ENCODE assay signal across 38 mouse cellular contexts in genomic region chr10:77560090-77560489, GRCm38 (mm10). TPM values are rescaled to one million over a fixed set of nuclear protein-coding genes. Genes with fewer than 3 reads are reported as not detected.
"Had no signal": no experiment of that assay in that cellular context is flagged by ENCODE, and none has a peak within 500 bp of the region (broad histone marks: within the 10 kb centered on the region; RNA-seq: fewer than 3 reads in every experiment).

No protein-coding gene starts in this region.

- H3K36me3 ChIP-seq: heart, embryonic 10.5 days; heart, embryonic 12.5 days; heart, embryonic 13.5 days; heart, embryonic 15.5 days; hindbrain, embryonic 10.5 days; hindbrain, embryonic 12.5 days; hindbrain, embryonic 13.5 days; hindbrain, embryonic 15.5 days; intestine, embryonic 15.5 days; kidney, embryonic 15.5 days had no signal

- ATAC-seq: hindbrain, embryonic 16.5 days; inflammation-experienced regulatory T-cells, adult 6 months; intestine, embryonic 15.5 days; intestine, embryonic 16.5 days; intestine, postnatal 0 days had no signal

- H3K4me3 ChIP-seq: heart, embryonic 10.5 days; heart, embryonic 12.5 days; heart, embryonic 13.5 days; heart, embryonic 15.5 days; hindbrain, embryonic 10.5 days; hindbrain, embryonic 12.5 days; hindbrain, embryonic 13.5 days; hindbrain, embryonic 15.5 days; intestine, embryonic 15.5 days; kidney, embryonic 15.5 days; layer of hippocampus, adult 2 months had no signal

- H3K9me3 ChIP-seq: heart, embryonic 10.5 days; heart, embryonic 12.5 days; heart, embryonic 13.5 days; heart, embryonic 15.5 days; hindbrain, embryonic 10.5 days; hindbrain, embryonic 12.5 days; hindbrain, embryonic 13.5 days; hindbrain, embryonic 15.5 days; intestine, embryonic 15.5 days; kidney, embryonic 15.5 days had no signal

- DNase-seq: heart, postnatal 10 days; heart, postnatal 14 days; heart, postnatal 36 days; heart, postnatal 4 days; kidney, adult 11 months; kidney, adult 18-20 months; kidney, adult 2 months; kidney, adult 8-10 months; kidney, adult 9 months; kidney, postnatal 10 days; kidney, postnatal 14 days; kidney, postnatal 25 days; kidney, postnatal 36 days; kidney, postnatal 4 days; layer of hippocampus, adult 9-11 months; layer of hippocampus, postnatal 36 days had no signal

- H3K4me1 ChIP-seq: heart, embryonic 13.5 days; heart, embryonic 15.5 days; hindbrain, embryonic 10.5 days; hindbrain, embryonic 12.5 days; hindbrain, embryonic 13.5 days; hindbrain, embryonic 15.5 days; intestine, embryonic 15.5 days; kidney, embryonic 15.5 days had no signal

- H3K4me2 ChIP-seq: heart, embryonic 11.5 days; heart, embryonic 12.5 days; heart, embryonic 13.5 days; heart, embryonic 15.5 days; hindbrain, embryonic 12.5 days; hindbrain, embryonic 13.5 days; hindbrain, embryonic 14.5 days; hindbrain, embryonic 15.5 days; intestine, embryonic 15.5 days; kidney, embryonic 15.5 days had no signal

- H3K27ac ChIP-seq: heart, embryonic 10.5 days; heart, embryonic 13.5 days; heart, embryonic 15.5 days; hindbrain, embryonic 10.5 days; hindbrain, embryonic 12.5 days; hindbrain, embryonic 13.5 days; hindbrain, embryonic 14.5 days; hindbrain, embryonic 15.5 days; intestine, embryonic 15.5 days; kidney, embryonic 15.5 days; kidney, postnatal 0 days; layer of hippocampus, adult 2 months had no signal

- H3K9ac ChIP-seq: heart, embryonic 12.5 days; heart, embryonic 13.5 days; heart, embryonic 15.5 days; hindbrain, embryonic 12.5 days; hindbrain, embryonic 13.5 days; hindbrain, embryonic 14.5 days; hindbrain, embryonic 15.5 days; intestine, embryonic 15.5 days; kidney, embryonic 15.5 days had no signal

- H3K27me3 ChIP-seq: heart, embryonic 15.5 days; hindbrain, embryonic 13.5 days; hindbrain, embryonic 15.5 days; intestine, embryonic 15.5 days; kidney, embryonic 15.5 days had no signal

RNA-seq across cellular contexts. Expression of gene Gm49325, which starts 45.9 kb away (rescaled TPM):
- total RNA-seq: hematopoietic stem cell, adult 5-6 weeks had no signal
- polyA plus RNA-seq: heart, embryonic 11.5 days; heart, embryonic 12.5 days; heart, embryonic 13.5 days; heart, embryonic 14.5 days; hindbrain, embryonic 11.5 days; hindbrain, embryonic 16.5 days; intestine, embryonic 16.5 days; kidney, adult 2 months; large intestine, adult 2 months had no signal
